Mouse (Mus musculus): Measurements from ENCODE around the gene Rflnb. TPM values are rescaled to one million over a fixed set of nuclear protein-coding genes. Genes with fewer than 3 reads are reported as not detected.
"Not testable (repeated sequence)": the region's sequence is repeated elsewhere in the genome, so short reads cannot be mapped to it uniquely, and the experiment has no call there.

The Rflnb gene
- polyA plus RNA-seq, 1 experiment from 2014 or later, result 22.9 TPM

- not testable (repeated sequence) for H3K4me3 ChIP-seq (ENCODE audit: low read depth, low read length); ATAC-seq (ENCODE audit: insufficient read depth, low FRiP score, low TSS enrichment); H3K4me2 ChIP-seq (ENCODE audit: low read depth); H3K36me3 ChIP-seq (ENCODE audit: control insufficient read depth, insufficient read depth, low read length); H3K9ac ChIP-seq (ENCODE audit: low read length); H3K27me3 ChIP-seq (ENCODE audit: control insufficient read depth, insufficient read depth, low read length); H3K9me3 ChIP-seq (ENCODE audit: control insufficient read depth, low read length); H3K4me1 ChIP-seq (ENCODE audit: control insufficient read depth, insufficient read depth, low read length); H3K27ac ChIP-seq (ENCODE audit: low read depth, low read length); DNase-seq (ENCODE audit: low spot score)
- 93% methylated on average over 7 of the region's 7 CpGs for WGBS
Observed at GRCm38 (mm10) chr11:76004276-76004675, 23.3 kb downstream of the Rflnb start.

- H3K9me3 ChIP-seq (ENCODE audit: control insufficient read depth, low read length), result no peaks in the 10 kb centered on the region
- 63% methylated on average over 3 of the region's 3 CpGs for WGBS
- H3K27me3 ChIP-seq (ENCODE audit: control insufficient read depth, insufficient read depth, low read length), result no peaks in the 10 kb centered on the region
- no peak overlapping the region for H3K4me3 ChIP-seq (ENCODE audit: low read depth, low read length)
- no peak overlapping the region for H3K27ac ChIP-seq (ENCODE audit: low read depth, low read length)
- H3K4me2 ChIP-seq (ENCODE audit: low read depth), result no peak overlapping the region
- ATAC-seq (ENCODE audit: insufficient read depth, low FRiP score, low TSS enrichment), result no peak
- no peaks in the 10 kb centered on the region for H3K36me3 ChIP-seq (ENCODE audit: control insufficient read depth, insufficient read depth, low read length)
- H3K9ac ChIP-seq (ENCODE audit: low read length), result no peak overlapping the region
- H3K4me1 ChIP-seq (ENCODE audit: control insufficient read depth, insufficient read depth, low read length), result no peaks in the 10 kb centered on the region
- no peak for DNase-seq (ENCODE audit: low spot score)
Observed at GRCm38 (mm10) chr11:76001237-76001878, 26.2 kb downstream of the Rflnb start.

GRCm38 (mm10) chr11:76000701-76001100 is 26.9 kb downstream of the Rflnb start:
- 86% methylated on average over 5 of the region's 5 CpGs for WGBS
- Histone ChIP-seq H3K27ac (ENCODE audit: low read depth, low read length) (no peak overlapping the region), H3K27me3 (ENCODE audit: control insufficient read depth, insufficient read depth, low read length) (no peaks in the 10 kb centered on the region), H3K36me3 (ENCODE audit: control insufficient read depth, insufficient read depth, low read length) (no peaks in the 10 kb centered on the region), H3K4me2 (ENCODE audit: low read depth) (no peak overlapping the region), H3K4me3 (ENCODE audit: low read depth, low read length) (no peak overlapping the region), H3K9me3 (ENCODE audit: control insufficient read depth, low read length) (no peaks in the 10 kb centered on the region), H3K9ac (ENCODE audit: low read length) (no peak overlapping the region), H3K4me1 (ENCODE audit: control insufficient read depth, insufficient read depth, low read length) (no peaks in the 10 kb centered on the region)
- no peak for ATAC-seq (ENCODE audit: insufficient read depth, low FRiP score, low TSS enrichment)
- DNase-seq (ENCODE audit: low spot score), result no peak

GRCm38 (mm10) chr11:75999440-76000155 is 28.0 kb downstream of the Rflnb start, which contains the start of gene 1700016K19Rik:
1700016K19Rik (plus strand) TSS chr11:75999912.
- 12% methylated on average over 36 of the region's 36 CpGs for WGBS
- Histone ChIP-seq H3K9ac (ENCODE audit: low read length) (no peak within 1 kb of the TSS), H3K4me3 (ENCODE audit: low read depth, low read length) (peak within 1 kb of the TSS; percentile 38), H3K27me3 (ENCODE audit: control insufficient read depth, insufficient read depth, low read length) (no peaks in the 10 kb centered on the region), H3K4me2 (ENCODE audit: low read depth) (peak within 1 kb of the TSS; percentile 80), H3K9me3 (ENCODE audit: control insufficient read depth, low read length) (no peaks in the 10 kb centered on the region), H3K27ac (ENCODE audit: low read depth, low read length) (no peak within 1 kb of the TSS), H3K36me3 (ENCODE audit: control insufficient read depth, insufficient read depth, low read length) (no peaks in the 10 kb centered on the region), H3K4me1 (ENCODE audit: control insufficient read depth, insufficient read depth, low read length) (no peaks in the 10 kb centered on the region)
- ATAC-seq (ENCODE audit: insufficient read depth, low FRiP score, low TSS enrichment) (no peak), DNase-seq (ENCODE audit: low spot score) (peak; percentile 83)

GRCm38 (mm10) chr11:75994357-75994756 is 33.2 kb downstream of the Rflnb start:
- Histone ChIP-seq H3K4me1 (ENCODE audit: control insufficient read depth, insufficient read depth, low read length) (no peaks in the 10 kb centered on the region), H3K27me3 (ENCODE audit: control insufficient read depth, insufficient read depth, low read length) (no peaks in the 10 kb centered on the region), H3K36me3 (ENCODE audit: control insufficient read depth, insufficient read depth, low read length) (no peaks in the 10 kb centered on the region), H3K9ac (ENCODE audit: low read length) (no peak overlapping the region), H3K27ac (ENCODE audit: low read depth, low read length) (no peak overlapping the region), H3K9me3 (ENCODE audit: control insufficient read depth, low read length) (no peaks in the 10 kb centered on the region), H3K4me2 (ENCODE audit: low read depth) (no peak overlapping the region), H3K4me3 (ENCODE audit: low read depth, low read length) (no peak overlapping the region)
- DNase-seq (ENCODE audit: low spot score) (no peak), ATAC-seq (ENCODE audit: insufficient read depth, low FRiP score, low TSS enrichment) (no peak)
- 69% methylated on average over 9 of the region's 9 CpGs for WGBS

GRCm38 (mm10) chr11:75992481-75992880 is 35.1 kb downstream of the Rflnb start:
- H3K27ac ChIP-seq (ENCODE audit: low read depth, low read length), result no peak overlapping the region
- no peaks in the 10 kb centered on the region for H3K27me3 ChIP-seq (ENCODE audit: control insufficient read depth, insufficient read depth, low read length)
- H3K4me1 ChIP-seq (ENCODE audit: control insufficient read depth, insufficient read depth, low read length), result no peaks in the 10 kb centered on the region
- H3K36me3 ChIP-seq (ENCODE audit: control insufficient read depth, insufficient read depth, low read length), result no peaks in the 10 kb centered on the region
- H3K9ac ChIP-seq (ENCODE audit: low read length), result no peak overlapping the region
- DNase-seq (ENCODE audit: low spot score) (no peak), ATAC-seq (ENCODE audit: insufficient read depth, low FRiP score, low TSS enrichment) (no peak)
- no peak overlapping the region for H3K4me2 ChIP-seq (ENCODE audit: low read depth)
- no peaks in the 10 kb centered on the region for H3K9me3 ChIP-seq (ENCODE audit: control insufficient read depth, low read length)
- 92% methylated on average over 8 of the region's 8 CpGs for WGBS
- H3K4me3 ChIP-seq (ENCODE audit: low read depth, low read length), result no peak overlapping the region

- ATAC-seq (ENCODE audit: insufficient read depth, low FRiP score, low TSS enrichment) (no peak), DNase-seq (ENCODE audit: low spot score) (no peak)
- H3K9ac ChIP-seq (ENCODE audit: low read length), result no peak overlapping the region
- H3K27ac ChIP-seq (ENCODE audit: low read depth, low read length), result no peak overlapping the region
- no peak overlapping the region for H3K4me2 ChIP-seq (ENCODE audit: low read depth)
- H3K4me3 ChIP-seq (ENCODE audit: low read depth, low read length), result no peak overlapping the region
- WGBS, result 95% methylated on average over 8 of the region's 8 CpGs
- no peaks in the 10 kb centered on the region for H3K27me3 ChIP-seq (ENCODE audit: control insufficient read depth, insufficient read depth, low read length)
- no peaks in the 10 kb centered on the region for H3K4me1 ChIP-seq (ENCODE audit: control insufficient read depth, insufficient read depth, low read length)
- no peaks in the 10 kb centered on the region for H3K9me3 ChIP-seq (ENCODE audit: control insufficient read depth, low read length)
- no peaks in the 10 kb centered on the region for H3K36me3 ChIP-seq (ENCODE audit: control insufficient read depth, insufficient read depth, low read length)
Observed at GRCm38 (mm10) chr11:75991911-75992310, 35.7 kb downstream of the Rflnb start.

GRCm38 (mm10) chr11:75990965-75991835 is 36.4 kb downstream of the Rflnb start:
- H3K9ac ChIP-seq (ENCODE audit: low read length), result no peak overlapping the region
- H3K9me3 ChIP-seq (ENCODE audit: control insufficient read depth, low read length), result no peaks in the 10 kb centered on the region
- DNase-seq (ENCODE audit: low spot score) (no peak), ATAC-seq (ENCODE audit: insufficient read depth, low FRiP score, low TSS enrichment) (no peak)
- no peak overlapping the region for H3K27ac ChIP-seq (ENCODE audit: low read depth, low read length)
- H3K36me3 ChIP-seq (ENCODE audit: control insufficient read depth, insufficient read depth, low read length), result no peaks in the 10 kb centered on the region
- no peak overlapping the region for H3K4me2 ChIP-seq (ENCODE audit: low read depth)
- H3K27me3 ChIP-seq (ENCODE audit: control insufficient read depth, insufficient read depth, low read length), result no peaks in the 10 kb centered on the region
- no peaks in the 10 kb centered on the region for H3K4me1 ChIP-seq (ENCODE audit: control insufficient read depth, insufficient read depth, low read length)
- no peak overlapping the region for H3K4me3 ChIP-seq (ENCODE audit: low read depth, low read length)
- WGBS, result 81% methylated on average over 15 of the region's 15 CpGs
